Mouse (Mus musculus): ENCODE data around the gene Gm11007.
"Not testable (repeated sequence)": the region's sequence is repeated elsewhere in the genome, so short reads cannot be mapped to it uniquely, and the experiment has no call there.

DNA sequence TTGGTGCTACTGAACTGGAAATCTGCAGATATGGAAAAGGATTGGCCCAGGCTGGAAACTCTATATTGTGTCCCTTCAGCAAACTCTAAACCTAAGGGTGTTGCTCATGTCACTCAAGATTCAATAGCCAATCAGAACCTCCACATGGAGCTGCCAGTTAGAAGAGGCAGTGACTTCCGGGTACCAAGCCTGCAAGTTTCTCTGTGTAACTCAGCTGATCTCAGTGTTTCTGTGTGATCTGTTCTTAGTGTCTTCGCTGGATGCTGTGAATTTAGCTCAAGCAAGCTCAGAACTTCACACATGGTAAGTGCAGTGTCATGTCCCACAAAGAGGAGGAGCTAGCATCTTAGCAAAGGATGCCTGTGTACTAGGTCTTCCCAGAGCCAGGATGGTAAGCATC is at the start of gene Gm11007:
- not testable (repeated sequence) for TF ChIP-seq GATA1 (IDR thresholded peaks at IDR 0.05; ENCODE audit: borderline replicate concordance, low read length); FLI1 (IDR thresholded peaks at IDR 0.05; ENCODE audit: low read length)

All from megakaryocyte, embryonic 14.5 days (primary cell).